Comparison of ENCODE assay signal across 9 mouse cellular contexts in genomic region chr13:47017259-47017658, GRCm38 (mm10). TPM values are rescaled to one million over a fixed set of nuclear protein-coding genes. Genes with fewer than 3 reads are reported as not detected.
DNase-seq lines count a peak whose midpoint lies in the region; ATAC-seq and TF ChIP-seq lines count a peak whose summit lies in the region.
"Had no signal": no experiment of that assay in that cellular context is flagged by ENCODE, and none has a peak within 500 bp of the region (broad histone marks: within the 10 kb centered on the region; RNA-seq: fewer than 3 reads in every experiment).

No protein-coding gene starts in this region.

- no peaks in the 10 kb centered on the region; the same call in 1 of the 2 replicates for H3K4me1 ChIP-seq in hindbrain, embryonic 11.5 days (replicated peaks; ENCODE audit: control insufficient read depth, insufficient read depth, low read length)
- peaks cover 13% of the 10 kb centered on the region; the same call in 1 of the 2 replicates for H3K4me1 ChIP-seq in small intestine, adult 2 months (ENCODE audit: control insufficient read depth, insufficient read depth, insufficient read length, low read length)

- H3K36me3 ChIP-seq in hindbrain, embryonic 11.5 days (ENCODE audit: control insufficient read depth, insufficient read depth, low read length), result no peaks in the 10 kb centered on the region
- H3K36me3 ChIP-seq in small intestine, adult 2 months (ENCODE audit: control insufficient read depth, insufficient read depth, low read length), result no peaks in the 10 kb centered on the region
- H3K36me3 ChIP-seq: heart, embryonic 13.5 days had no signal

- no peak for ATAC-seq in hindbrain, embryonic 11.5 days (ENCODE audit: low FRiP score)
- no peak for ATAC-seq in inflammation-experienced regulatory T-cells, adult 6 months

- TF ChIP-seq CTCF in small intestine, adult 2 months (IDR thresholded peaks at IDR 0.05; ENCODE audit: extremely low read depth, insufficient read length, insufficient replicate concordance, low read depth, low read length), result peak; percentile 71; the same call in 1 of the 2 replicates

- H3K27me3 ChIP-seq in hindbrain, embryonic 11.5 days (ENCODE audit: control insufficient read depth, insufficient read depth, low read length), result peaks cover 10% of the 10 kb centered on the region
- H3K27me3 ChIP-seq in small intestine, adult 2 months (ENCODE audit: control insufficient read depth, insufficient read depth, low read length), result no peaks in the 10 kb centered on the region

- peak; percentile 52 for DNase-seq in ES-CJ7 (ENCODE audit: low read depth, low spot score)
- DNase-seq in adrenal gland, adult 18-20 months (ENCODE audit: low spot score in 2 of 2), result peak; percentile 37
- DNase-seq in embryo, embryonic 9.5 days (ENCODE audit: extremely low spot score), result peak; percentile 58
- peak; percentile 47 for DNase-seq in hindbrain, embryonic 11.5 days (ENCODE audit: low spot score)
- peak; percentile 68 to 76 for DNase-seq in layer of hippocampus, postnatal 10 days (ENCODE audit: low spot score in 2 of 2)
- peak; percentile 57 for DNase-seq in lung, postnatal 25 days (ENCODE audit: low spot score)

- H3K4me3 ChIP-seq in hindbrain, embryonic 11.5 days (ENCODE audit: low read depth, low read length), result no peak overlapping the region
- H3K4me3 ChIP-seq in small intestine, adult 2 months (ENCODE audit: low read depth, low read length), result no peak overlapping the region
- H3K4me3 ChIP-seq: heart, embryonic 13.5 days had no signal

- TF ChIP-seq POLR2A in small intestine, adult 2 months (IDR thresholded peaks at IDR 0.05; ENCODE audit: low read depth, low read length), result no peak

- H3K27ac ChIP-seq in hindbrain, embryonic 11.5 days (ENCODE audit: low read depth, low read length), result no peak overlapping the region
- H3K27ac ChIP-seq in small intestine, adult 2 months (ENCODE audit: insufficient read depth, low read depth, low read length), result no peak overlapping the region
- H3K27ac ChIP-seq: heart, embryonic 13.5 days had no signal

- H3K9ac ChIP-seq in hindbrain, embryonic 11.5 days (ENCODE audit: low read depth, low read length), result no peak overlapping the region
- H3K9ac ChIP-seq: heart, embryonic 13.5 days had no signal

- WGBS in hindbrain, embryonic 11.5 days, result 42% methylated on average over 5 of the region's 5 CpGs
- WGBS in small intestine, adult 2 months, result 47% methylated on average over 5 of the region's 5 CpGs

- no peaks in the 10 kb centered on the region for H3K9me3 ChIP-seq in hindbrain, embryonic 11.5 days (ENCODE audit: control insufficient read depth, low read length)
- H3K9me3 ChIP-seq: heart, embryonic 13.5 days had no signal

- no peak overlapping the region for H3K4me2 ChIP-seq in hindbrain, embryonic 11.5 days (replicated peaks; ENCODE audit: low read depth, low read length)
- H3K4me2 ChIP-seq: heart, embryonic 13.5 days had no signal

RNA-seq across cellular contexts. Expression of gene Nhlrc1, which starts 2.6 kb away (rescaled TPM):
- 1 to 10 TPM; 4.8 to 5.9 TPM for total RNA-seq in adrenal gland, adult 18-20 months (2021)
- 5.7 and 6.8 TPM in 2 replicates for polyA plus RNA-seq in hindbrain, embryonic 11.5 days (2014; fragmentation: Nextera tagmentation; extraction: Ambion mirVana)
- 10 to 100 TPM; 13.9 to 16.5 TPM for total RNA-seq in layer of hippocampus, postnatal 10 days (2021)
- 2.4 and 4.7 TPM in 2 replicates for polyA plus RNA-seq in small intestine, adult 2 months (2012; rRNA removed)
- polyA plus RNA-seq in inflammation-experienced regulatory T-cells, adult 6 months (2017; shearing (Covaris generic)), result under 1 TPM in 2 of 3 experiments, not detected in 1; 0.67 to 0.74 TPM

RNA-seq across cellular contexts. Expression of gene Kdm1b, which starts 26.0 kb away (rescaled TPM):
- 10 to 100 TPM; 10.2 to 11.1 TPM for total RNA-seq in adrenal gland, adult 18-20 months (2021)
- polyA plus RNA-seq in hindbrain, embryonic 11.5 days (2014; fragmentation: Nextera tagmentation; extraction: Ambion mirVana), result 14.9 and 21.9 TPM in 2 replicates
- total RNA-seq in layer of hippocampus, postnatal 10 days (2021), result 10 to 100 TPM; 13.9 to 14.4 TPM
- polyA plus RNA-seq in small intestine, adult 2 months (2012; rRNA removed), result 4.3 and 5.8 TPM in 2 replicates
- polyA plus RNA-seq in inflammation-experienced regulatory T-cells, adult 6 months (2017; shearing (Covaris generic)), result 10 to 100 TPM; 17.5 to 20.9 (median 19.1) TPM

RNA-seq across cellular contexts. Expression of gene Tpmt, which starts 27.3 kb away (rescaled TPM):
- total RNA-seq in adrenal gland, adult 18-20 months (2021), result 10 to 100 TPM in 1 of 2 experiments, 1 to 10 TPM in 1; 5.4 to 10.3 TPM
- 44.2 and 47.8 TPM in 2 replicates for polyA plus RNA-seq in hindbrain, embryonic 11.5 days (2014; fragmentation: Nextera tagmentation; extraction: Ambion mirVana)
- total RNA-seq in layer of hippocampus, postnatal 10 days (2021), result 10 to 100 TPM; 10.6 to 14.0 TPM
- polyA plus RNA-seq in small intestine, adult 2 months (2012; rRNA removed), result 1.5 and 2.8 TPM in 2 replicates
- polyA plus RNA-seq in inflammation-experienced regulatory T-cells, adult 6 months (2017; shearing (Covaris generic)), result 1 to 10 TPM; 4.1 to 9.7 (median 8.0) TPM
